Mouse (Mus musculus): Measurements from ENCODE around the gene Six6.

GRCm38 (mm10) chr12:72917159-72917993 is 22.3 kb upstream of the Six6 start:
- TF ChIP-seq CTCF (IDR thresholded peaks at IDR 0.05) (no peak), EP300 (IDR thresholded peaks at IDR 0.05; ENCODE audit: insufficient read depth, low read depth, low read length) (no peak)

All from heart, adult 2 months (tissue).